Mouse (Mus musculus): ENCODE measurements around the gene Cpxm2. TPM values are rescaled to one million over a fixed set of nuclear protein-coding genes. Genes with fewer than 3 reads are reported as not detected.

Gene Cpxm2
- total RNA-seq (2014; fragmentation: Nextera tagmentation) (not detected in 2 replicates), total RNA-seq (2017) (0.11 TPM in 1 of 2 replicates, not detected in the other), polyA plus RNA-seq (2012) (not detected in 2 replicates)

- ATAC-seq (ENCODE audit: extremely low read depth, insufficient number of reproducible peaks, low FRiP score, poor library complexity, severe bottlenecking), result no peak
These were observed at the start of gene Cpxm2 for GRCm38 (mm10) chr7:132154368-132154961. Gene Cpxm2 (minus strand): TSS chr7:132154739.

GRCm38 (mm10) chr7:132204073-132204612, 49.6 kb upstream of the Cpxm2 start:
- ATAC-seq (ENCODE audit: extremely low read depth, insufficient number of reproducible peaks, low FRiP score, poor library complexity, severe bottlenecking), result no peak

More at GRCm38 (mm10) chr7:132154368-132154961, at the start of gene Cpxm2:
- DNase-seq (ENCODE audit: low spot score), result no peak
- Histone ChIP-seq H3K9me3 (replicated peaks) (peaks cover 69% of the 10 kb centered on the region), H3K27me3 (ENCODE audit: insufficient read depth, low read length) (no peaks in the 10 kb centered on the region), H3K36me3 (replicated peaks) (no peaks in the 10 kb centered on the region), H3K4me3 (ENCODE audit: low read depth, low read length) (no peak within 1 kb of the TSS), H3K4me1 (ENCODE audit: insufficient read depth, low read depth, low read length) (no peaks in the 10 kb centered on the region)
- TF ChIP-seq POLR2AphosphoS5 (IDR thresholded peaks at IDR 0.05; ENCODE audit: insufficient replicate concordance, low read depth, low read length), result no peak
- no peak for TF ChIP-seq GATA2 (IDR thresholded peaks at IDR 0.05; ENCODE audit: borderline replicate concordance, low read depth, low read length)
- TF ChIP-seq GATA1 (IDR thresholded peaks at IDR 0.05; ENCODE audit: borderline replicate concordance, low read length), result no peak
- TF ChIP-seq CTCF (IDR thresholded peaks at IDR 0.05; ENCODE audit: low read depth, low read length), result no peak

GRCm38 (mm10) chr7:132199686-132200085, 45.1 kb upstream of the Cpxm2 start:
- DNase-seq (ENCODE audit: low spot score) (no peak), ATAC-seq (ENCODE audit: extremely low read depth, insufficient number of reproducible peaks, low FRiP score, poor library complexity, severe bottlenecking) (no peak)
- H3K27me3 ChIP-seq (ENCODE audit: insufficient read depth, low read length), result no peaks in the 10 kb centered on the region
- TF ChIP-seq GATA2 (IDR thresholded peaks at IDR 0.05; ENCODE audit: borderline replicate concordance, low read depth, low read length) (no peak), TAL1 (conservative IDR thresholded peaks at IDR 0.05; ENCODE audit: low read depth, low read length) (no peak), CTCF (IDR thresholded peaks at IDR 0.05; ENCODE audit: low read depth, low read length) (no peak)
- H3K4me3 ChIP-seq (ENCODE audit: low read depth, low read length), result no peak overlapping the region
- H3K36me3 ChIP-seq (replicated peaks), result no peaks in the 10 kb centered on the region
- no peaks in the 10 kb centered on the region for H3K4me1 ChIP-seq (ENCODE audit: insufficient read depth, low read depth, low read length)
- peaks cover 65% of the 10 kb centered on the region for H3K9me3 ChIP-seq (replicated peaks)

More at GRCm38 (mm10) chr7:132204073-132204612, 49.6 kb upstream of the Cpxm2 start:
- Histone ChIP-seq H3K36me3 (replicated peaks) (no peaks in the 10 kb centered on the region), H3K9me3 (replicated peaks) (peaks cover 65% of the 10 kb centered on the region), H3K4me3 (ENCODE audit: low read depth, low read length) (no peak overlapping the region), H3K27me3 (ENCODE audit: insufficient read depth, low read length) (no peaks in the 10 kb centered on the region), H3K4me1 (ENCODE audit: insufficient read depth, low read depth, low read length) (no peaks in the 10 kb centered on the region)
- DNase-seq (ENCODE audit: low spot score), result no peak
- TF ChIP-seq GATA2 (IDR thresholded peaks at IDR 0.05; ENCODE audit: borderline replicate concordance, low read depth, low read length), result no peak

GRCm38 (mm10) chr7:132198806-132199205, 44.3 kb upstream of the Cpxm2 start:
- H3K36me3 ChIP-seq (replicated peaks), result no peaks in the 10 kb centered on the region
- DNase-seq (ENCODE audit: low spot score) (no peak), ATAC-seq (ENCODE audit: extremely low read depth, insufficient number of reproducible peaks, low FRiP score, poor library complexity, severe bottlenecking) (no peak)
- no peaks in the 10 kb centered on the region for H3K4me1 ChIP-seq (ENCODE audit: insufficient read depth, low read depth, low read length)
- no peak for TF ChIP-seq GATA1 (IDR thresholded peaks at IDR 0.05; ENCODE audit: borderline replicate concordance, low read length)
- TF ChIP-seq CTCF (IDR thresholded peaks at IDR 0.05; ENCODE audit: low read depth, low read length), result no peak
- no peak for TF ChIP-seq POLR2AphosphoS5 (IDR thresholded peaks at IDR 0.05; ENCODE audit: insufficient replicate concordance, low read depth, low read length)
- no peak for TF ChIP-seq TAL1 (conservative IDR thresholded peaks at IDR 0.05; ENCODE audit: low read depth, low read length)
- no peak for TF ChIP-seq GATA2 (IDR thresholded peaks at IDR 0.05; ENCODE audit: borderline replicate concordance, low read depth, low read length)
- peaks cover 67% of the 10 kb centered on the region for H3K9me3 ChIP-seq (replicated peaks)
- no peak overlapping the region for H3K4me3 ChIP-seq (ENCODE audit: low read depth, low read length)
- H3K27me3 ChIP-seq (ENCODE audit: insufficient read depth, low read length), result no peaks in the 10 kb centered on the region

- no peak for TF ChIP-seq GATA2 (IDR thresholded peaks at IDR 0.05; ENCODE audit: borderline replicate concordance, low read depth, low read length)
- TF ChIP-seq POLR2AphosphoS5 (IDR thresholded peaks at IDR 0.05; ENCODE audit: insufficient replicate concordance, low read depth, low read length), result no peak
- no peak for TF ChIP-seq GATA1 (IDR thresholded peaks at IDR 0.05; ENCODE audit: borderline replicate concordance, low read length)
- TF ChIP-seq TAL1 (conservative IDR thresholded peaks at IDR 0.05; ENCODE audit: low read depth, low read length), result no peak
- TF ChIP-seq CTCF (IDR thresholded peaks at IDR 0.05; ENCODE audit: low read depth, low read length), result no peak
- ATAC-seq (ENCODE audit: extremely low read depth, insufficient number of reproducible peaks, low FRiP score, poor library complexity, severe bottlenecking), result no peak
- H3K27me3 ChIP-seq (ENCODE audit: insufficient read depth, low read length), result no peaks in the 10 kb centered on the region
These were observed 43.4 kb upstream of the Cpxm2 start for GRCm38 (mm10) chr7:132197817-132198475.

GRCm38 (mm10) chr7:132196581-132196980, 42.0 kb upstream of the Cpxm2 start:
- Histone ChIP-seq H3K4me3 (ENCODE audit: low read depth, low read length) (no peak overlapping the region), H3K36me3 (replicated peaks) (no peaks in the 10 kb centered on the region), H3K9me3 (replicated peaks) (peaks cover 68% of the 10 kb centered on the region), H3K27me3 (ENCODE audit: insufficient read depth, low read length) (no peaks in the 10 kb centered on the region), H3K4me1 (ENCODE audit: insufficient read depth, low read depth, low read length) (no peaks in the 10 kb centered on the region)
- TF ChIP-seq POLR2AphosphoS5 (IDR thresholded peaks at IDR 0.05; ENCODE audit: insufficient replicate concordance, low read depth, low read length) (no peak), CTCF (IDR thresholded peaks at IDR 0.05; ENCODE audit: low read depth, low read length) (no peak), TAL1 (conservative IDR thresholded peaks at IDR 0.05; ENCODE audit: low read depth, low read length) (no peak), GATA2 (IDR thresholded peaks at IDR 0.05; ENCODE audit: borderline replicate concordance, low read depth, low read length) (no peak), GATA1 (IDR thresholded peaks at IDR 0.05; ENCODE audit: borderline replicate concordance, low read length) (no peak)
- DNase-seq (ENCODE audit: low spot score), result no peak
- no peak for ATAC-seq (ENCODE audit: extremely low read depth, insufficient number of reproducible peaks, low FRiP score, poor library complexity, severe bottlenecking)

More at GRCm38 (mm10) chr7:132197817-132198475, 43.4 kb upstream of the Cpxm2 start:
- H3K4me3 ChIP-seq (ENCODE audit: low read depth, low read length), result no peak overlapping the region
- peaks cover 72% of the 10 kb centered on the region for H3K9me3 ChIP-seq (replicated peaks)
- no peak for DNase-seq (ENCODE audit: low spot score)
- H3K36me3 ChIP-seq (replicated peaks), result no peaks in the 10 kb centered on the region
- no peaks in the 10 kb centered on the region for H3K4me1 ChIP-seq (ENCODE audit: insufficient read depth, low read depth, low read length)

All from G1E (cell line).